Mouse (Mus musculus): ENCODE data around the gene Ddx19b.
"Not testable (repeated sequence)": the region's sequence is repeated elsewhere in the genome, so short reads cannot be mapped to it uniquely, and the experiment has no call there.

Ddx19b gene

GRCm38 (mm10) chr8:111031572-111031971, at the start of gene Ddx19b:
Gene Ddx19b, minus strand, starts transcription at chr8:111031751.
- DNase-seq: no peak

GRCm38 (mm10) chr8:111079861-111080271, 48.3 kb upstream of the Ddx19b start:
- DNase-seq: no peak

- DNase-seq: no peak
These were observed 47.9 kb upstream of the Ddx19b start for GRCm38 (mm10) chr8:111079461-111079860.

GRCm38 (mm10) chr8:111075926-111076325, 44.4 kb upstream of the Ddx19b start:
- no peak for DNase-seq

- not testable (repeated sequence) for DNase-seq
These were observed 37.1 kb upstream of the Ddx19b start for GRCm38 (mm10) chr8:111068660-111069059.

GRCm38 (mm10) chr8:111067439-111067838, 35.9 kb upstream of the Ddx19b start:
- DNase-seq: no peak

GRCm38 (mm10) chr8:111066308-111066707, 34.8 kb upstream of the Ddx19b start:
- DNase-seq: no peak

- DNase-seq: no peak
These were observed 31.3 kb upstream of the Ddx19b start for GRCm38 (mm10) chr8:111062893-111063292.

GRCm38 (mm10) chr8:111062072-111062757, 30.7 kb upstream of the Ddx19b start:
- DNase-seq: peak; percentile 86

GRCm38 (mm10) chr8:111061688-111062071, 30.1 kb upstream of the Ddx19b start:
- DNase-seq: no peak

- DNase-seq: no peak
These were observed 27.5 kb upstream of the Ddx19b start for GRCm38 (mm10) chr8:111058946-111059572.

GRCm38 (mm10) chr8:111056691-111057293, 25.2 kb upstream of the Ddx19b start:
- peak; percentile 59 for DNase-seq

- DNase-seq: peak; percentile 91
These were observed 24.7 kb upstream of the Ddx19b start, which contains the start of gene Exosc6 for GRCm38 (mm10) chr8:111056158-111056663. Gene Exosc6, plus strand, starts transcription at chr8:111056339.

GRCm38 (mm10) chr8:111055661-111056060, 24.1 kb upstream of the Ddx19b start:
- no peak for DNase-seq

GRCm38 (mm10) chr8:111055031-111055634, 23.6 kb upstream of the Ddx19b start:
- DNase-seq: peak; percentile 32

GRCm38 (mm10) chr8:111053827-111054518, 22.4 kb upstream of the Ddx19b start:
- DNase-seq: no peak

GRCm38 (mm10) chr8:111049106-111049505, 17.6 kb upstream of the Ddx19b start:
- DNase-seq: no peak

- no peak for DNase-seq
These were observed 17.1 kb upstream of the Ddx19b start for GRCm38 (mm10) chr8:111048694-111049093.

- DNase-seq: no peak
These were observed 12.6 kb upstream of the Ddx19b start for GRCm38 (mm10) chr8:111044003-111044734.

- DNase-seq: no peak
These were observed 11.0 kb upstream of the Ddx19b start for GRCm38 (mm10) chr8:111042546-111042945.

GRCm38 (mm10) chr8:111036591-111036990, 5.0 kb upstream of the Ddx19b start:
- no peak for DNase-seq

GRCm38 (mm10) chr8:111034276-111034675, 2.7 kb upstream of the Ddx19b start:
- peak; percentile 44 for DNase-seq
